Mouse (Mus musculus): Measurements from ENCODE around the gene Psenen.

Gene Psenen

GRCm38 (mm10) chr7:30515003-30515760 is 48.2 kb downstream of the Psenen start:
- DNase-seq (ENCODE audit: low read depth, low spot score) = peak; percentile 89
